Mouse (Mus musculus): ENCODE measurements around the gene Gm32742. TPM values are rescaled to one million over a fixed set of nuclear protein-coding genes. Genes with fewer than 3 reads are reported as not detected.
A peak's percentile ranks its signal among the peaks of the same experiment; 100 is the strongest.

Gm32742 gene
- total and polyA plus RNA-seq, 2 experiments, result under 0.01 TPM; not detected in 1

GRCm38 (mm10) chr9:51137432-51137831 is 27.9 kb downstream of the Gm32742 start:
- H3K4me3 ChIP-seq (ENCODE audit: insufficient read depth, low read depth, low read length), result no peak overlapping the region
- WGBS, result 82% methylated on average over 4 of the region's 4 CpGs

GRCm38 (mm10) chr9:51136985-51137384 is 28.3 kb downstream of the Gm32742 start:
- TF ChIP-seq POLR2A (IDR thresholded peaks at IDR 0.05; ENCODE audit: extremely low read depth, insufficient read depth, low read length), result no peak
- peak; percentile 43; the same call in 1 of the 2 replicates for TF ChIP-seq CTCF (IDR thresholded peaks at IDR 0.05; ENCODE audit: low read depth, low read length)
- DNase-seq (ENCODE audit: extremely low read depth, low read depth, low spot score), result no peak
- 67% methylated on average over 3 of the region's 3 CpGs for WGBS

More at GRCm38 (mm10) chr9:51137432-51137831, 27.9 kb downstream of the Gm32742 start:
- no peaks in the 10 kb centered on the region for H3K36me3 ChIP-seq (ENCODE audit: control insufficient read depth, insufficient read depth, low read length)
- TF ChIP-seq CTCF (IDR thresholded peaks at IDR 0.05; ENCODE audit: low read depth, low read length), result no peak
- TF ChIP-seq POLR2A (IDR thresholded peaks at IDR 0.05; ENCODE audit: extremely low read depth, insufficient read depth, low read length), result no peak
- no peak overlapping the region for H3K9ac ChIP-seq (ENCODE audit: low read depth, low read length)
- H3K27ac ChIP-seq (replicated peaks; ENCODE audit: insufficient read depth, low read depth, low read length), result no peak overlapping the region
- DNase-seq (ENCODE audit: extremely low read depth, low read depth, low spot score), result no peak
- no peaks in the 10 kb centered on the region for H3K27me3 ChIP-seq (ENCODE audit: control insufficient read depth, insufficient read depth, low read length)
- H3K4me1 ChIP-seq (ENCODE audit: control insufficient read depth, insufficient read depth, low read length), result no peaks in the 10 kb centered on the region
- no peaks in the 10 kb centered on the region for H3K79me2 ChIP-seq (ENCODE audit: control insufficient read depth, insufficient read depth, low read length)

GRCm38 (mm10) chr9:51114767-51115166 is 50.5 kb downstream of the Gm32742 start:
- H3K27me3 ChIP-seq (ENCODE audit: control insufficient read depth, insufficient read depth, low read length), result no peaks in the 10 kb centered on the region
- H3K4me3 ChIP-seq (ENCODE audit: insufficient read depth, low read depth, low read length), result no peak overlapping the region
- H3K79me2 ChIP-seq (ENCODE audit: control insufficient read depth, insufficient read depth, low read length), result no peaks in the 10 kb centered on the region
- DNase-seq (ENCODE audit: extremely low read depth, low read depth, low spot score), result no peak
- TF ChIP-seq POLR2A (IDR thresholded peaks at IDR 0.05; ENCODE audit: extremely low read depth, insufficient read depth, low read length), result no peak
- H3K27ac ChIP-seq (replicated peaks; ENCODE audit: insufficient read depth, low read depth, low read length), result no peak overlapping the region
- H3K4me1 ChIP-seq (ENCODE audit: control insufficient read depth, insufficient read depth, low read length), result no peaks in the 10 kb centered on the region
- H3K36me3 ChIP-seq (ENCODE audit: control insufficient read depth, insufficient read depth, low read length), result no peaks in the 10 kb centered on the region
- WGBS, result 78% methylated on average over 4 of the region's 4 CpGs
- H3K9ac ChIP-seq (ENCODE audit: low read depth, low read length), result no peak overlapping the region

More at GRCm38 (mm10) chr9:51136985-51137384, 28.3 kb downstream of the Gm32742 start:
- H3K9ac ChIP-seq (ENCODE audit: low read depth, low read length), result no peak overlapping the region
- H3K79me2 ChIP-seq (ENCODE audit: control insufficient read depth, insufficient read depth, low read length), result no peaks in the 10 kb centered on the region
- no peak overlapping the region for H3K27ac ChIP-seq (replicated peaks; ENCODE audit: insufficient read depth, low read depth, low read length)
- H3K36me3 ChIP-seq (ENCODE audit: control insufficient read depth, insufficient read depth, low read length), result no peaks in the 10 kb centered on the region
- no peaks in the 10 kb centered on the region for H3K4me1 ChIP-seq (ENCODE audit: control insufficient read depth, insufficient read depth, low read length)
- no peak overlapping the region for H3K4me3 ChIP-seq (ENCODE audit: insufficient read depth, low read depth, low read length)
- H3K27me3 ChIP-seq (ENCODE audit: control insufficient read depth, insufficient read depth, low read length), result no peaks in the 10 kb centered on the region

GRCm38 (mm10) chr9:51105751-51106150 is 59.6 kb downstream of the Gm32742 start:
- peaks cover 9% of the 10 kb centered on the region; the same call in 1 of the 2 replicates for H3K27me3 ChIP-seq (ENCODE audit: control insufficient read depth, insufficient read depth, low read length)
- no peaks in the 10 kb centered on the region for H3K79me2 ChIP-seq (ENCODE audit: control insufficient read depth, insufficient read depth, low read length)
- no peak overlapping the region for H3K9ac ChIP-seq (ENCODE audit: low read depth, low read length)
- 81% methylated on average over 2 of the region's 2 CpGs for WGBS
- H3K27ac ChIP-seq (replicated peaks; ENCODE audit: insufficient read depth, low read depth, low read length), result no peak overlapping the region
- no peak for DNase-seq (ENCODE audit: extremely low read depth, low read depth, low spot score)
- H3K4me1 ChIP-seq (ENCODE audit: control insufficient read depth, insufficient read depth, low read length), result peaks cover 2% of the 10 kb centered on the region; the same call in 1 of the 2 replicates
- no peak for TF ChIP-seq CTCF (IDR thresholded peaks at IDR 0.05; ENCODE audit: low read depth, low read length)
- TF ChIP-seq POLR2A (IDR thresholded peaks at IDR 0.05; ENCODE audit: extremely low read depth, insufficient read depth, low read length), result no peak
- H3K4me3 ChIP-seq (ENCODE audit: insufficient read depth, low read depth, low read length), result no peak overlapping the region
- H3K36me3 ChIP-seq (ENCODE audit: control insufficient read depth, insufficient read depth, low read length), result no peaks in the 10 kb centered on the region

GRCm38 (mm10) chr9:51103808-51104514 is 61.4 kb downstream of the Gm32742 start:
- Histone ChIP-seq H3K79me2 (ENCODE audit: control insufficient read depth, insufficient read depth, low read length) (no peaks in the 10 kb centered on the region), H3K4me3 (ENCODE audit: insufficient read depth, low read depth, low read length) (no peak overlapping the region; the same call in 1 of the 2 replicates), H3K36me3 (ENCODE audit: control insufficient read depth, insufficient read depth, low read length) (no peaks in the 10 kb centered on the region), H3K27ac (replicated peaks; ENCODE audit: insufficient read depth, low read depth, low read length) (no peak overlapping the region), H3K27me3 (ENCODE audit: control insufficient read depth, insufficient read depth, low read length) (peaks cover 9% of the 10 kb centered on the region; the same call in 1 of the 2 replicates), H3K4me1 (ENCODE audit: control insufficient read depth, insufficient read depth, low read length) (peaks cover 2% of the 10 kb centered on the region; the same call in 1 of the 2 replicates), H3K9ac (ENCODE audit: low read depth, low read length) (no peak overlapping the region)
- no peak for DNase-seq (ENCODE audit: extremely low read depth, low read depth, low spot score)
- TF ChIP-seq POLR2A (IDR thresholded peaks at IDR 0.05; ENCODE audit: extremely low read depth, insufficient read depth, low read length) (no peak), CTCF (IDR thresholded peaks at IDR 0.05; ENCODE audit: low read depth, low read length) (no peak)
- 15% methylated on average over 29 of the region's 30 CpGs for WGBS

Measured in liver, adult 2 months (tissue).